Mouse (Mus musculus) kidney, embryonic 14.5 days (tissue): ENCODE data around the gene Scrn1. TPM values are rescaled to one million over a fixed set of nuclear protein-coding genes. Genes with fewer than 3 reads are reported as not detected.
A peak's percentile ranks its signal among the peaks of the same experiment; 100 is the strongest.

ENCODE experiments used
- ATAC-seq: fragments of 200-750 bp; cut with Nextera tagmentation; 2 replicates; pipeline ENCODE4 v1.8.0; 2017; ENCODE audit warnings: moderate number of reproducible peaks, mild to moderate bottlenecking, moderate TSS enrichment, moderate library complexity; ENCODE audit not compliant: low FRiP score, low TSS enrichment
- H3K27ac ChIP-seq: fragments of 300-500 bp; sonication (generic); 2 replicates; pipeline ENCODE4 v1.5.1; 2014; ENCODE audit warnings: low read depth, mild to moderate bottlenecking, low read length, moderate library complexity, mixed read lengths
- H3K27me3 ChIP-seq: fragments of 300-500 bp; sonication (generic); 2 replicates; pipeline ENCODE4 v1.6.1; 2014; ENCODE audit warnings: mild to moderate bottlenecking, low read length; ENCODE audit not compliant: control insufficient read depth, insufficient read depth
- H3K36me3 ChIP-seq: fragments of 300-500 bp; sonication (generic); 2 replicates; pipeline ENCODE4 v1.6.1; 2014; ENCODE audit warnings: low read length, mixed read lengths; ENCODE audit not compliant: control insufficient read depth, insufficient read depth
- H3K4me1 ChIP-seq: fragments of 300-500 bp; sonication (generic); 2 replicates; pipeline ENCODE4 v1.6.1; 2014; ENCODE audit warnings: low read length, mixed read lengths; ENCODE audit not compliant: control insufficient read depth, insufficient read depth
- H3K4me2 ChIP-seq: fragments of 300-500 bp; sonication (generic); replicated peaks from 2 replicates; pipeline ENCODE4 v1.6.1; 2014; ENCODE audit warnings: low read depth, mild to moderate bottlenecking, low read length
- H3K4me3 ChIP-seq: fragments of 300-500 bp; sonication (generic); 2 replicates; pipeline ENCODE4 v1.5.1; 2014; ENCODE audit warnings: mild to moderate bottlenecking, low read length
- H3K9ac ChIP-seq: fragments of 300-500 bp; sonication (generic); 2 replicates; pipeline ENCODE4 v1.6.1; 2014; ENCODE audit warnings: low read depth, mild to moderate bottlenecking, low read length, moderate library complexity
- H3K9me3 ChIP-seq: fragments of 300-500 bp; sonication (generic); 2 replicates; pipeline ENCODE4 v1.6.1; 2016; ENCODE audit warnings: low read length; ENCODE audit not compliant: control insufficient read depth
- WGBS: fragments of 180-500 bp; shearing (Covaris S2); extraction: QIAGEN DNeasy Blood & Tissue Kit; methylation state at CpG from one replicate; pipeline ENCODE4 v1.1.7; 2014; 5-methylcytosine and 5-hydroxymethylcytosine counted together
- polyA plus RNA-seq: library from polyadenylated mRNA; unstranded; fragments of >200 nt; fragmentation: Nextera tagmentation; extraction: Ambion mirVana; gene quantifications from 2 replicates; pipeline ENCODE4 v1.2.1, GENCODE M21; 2014

The Scrn1 gene
- polyA plus RNA-seq, 1 experiment from 2014 or later: 6.3 TPM

DNA sequence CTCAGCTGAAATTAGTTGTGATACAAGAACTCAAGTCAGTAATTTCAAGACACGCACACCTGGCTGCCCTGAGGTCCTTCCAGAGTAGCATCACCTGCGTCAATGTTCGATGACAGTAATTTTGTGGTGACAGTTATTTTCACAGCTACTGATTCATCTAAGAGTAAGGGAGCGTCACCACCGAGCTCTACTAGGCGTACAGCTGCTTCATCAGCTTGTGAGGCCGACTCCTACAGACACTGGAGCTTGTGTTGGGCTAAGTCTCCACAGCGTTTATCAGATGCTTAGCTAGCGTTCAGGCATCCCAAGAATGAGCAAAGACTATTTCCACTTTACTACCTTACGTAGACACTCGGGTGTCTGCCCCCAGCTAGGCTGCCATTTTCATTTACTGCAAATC is 60.0 kb downstream of the Scrn1 start:
- Histone ChIP-seq H3K27me3 (no peaks in the 10 kb centered on the region), H3K27ac (no peak overlapping the region), H3K9me3 (no peaks in the 10 kb centered on the region), H3K4me2 (no peak overlapping the region), H3K9ac (no peak overlapping the region), H3K4me3 (no peak overlapping the region), H3K36me3 (no peaks in the 10 kb centered on the region), H3K4me1 (0 out of 2 replicates have a peak, but pooled peaks cover 15% of the 10 kb centered on the region)
- no peak for ATAC-seq
- 73% methylated on average over 11 of the region's 11 CpGs for WGBS

DNA sequence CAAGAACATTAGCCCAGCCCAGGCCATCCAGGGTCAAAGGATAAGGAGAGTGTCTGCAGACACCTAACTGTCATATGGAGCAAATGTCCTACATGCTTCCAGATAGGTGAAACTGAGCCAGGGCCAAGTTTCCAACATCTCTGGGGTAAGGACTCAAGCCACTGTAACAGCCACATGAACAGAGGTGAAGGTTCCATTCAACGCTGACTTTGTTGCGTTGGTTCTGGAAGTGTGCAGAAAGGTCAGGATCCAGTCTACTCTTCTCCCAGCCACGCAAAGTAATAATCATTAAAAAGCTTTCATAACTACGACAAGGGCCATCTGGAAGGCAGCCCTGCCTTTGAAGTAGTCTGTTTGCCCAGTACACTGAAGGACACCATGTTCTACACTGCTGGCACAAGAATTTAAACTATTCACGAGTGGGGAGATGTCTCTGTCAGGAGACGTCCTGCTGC is 63.6 kb downstream of the Scrn1 start:
- no peak overlapping the region for H3K4me2 ChIP-seq
- ATAC-seq: no peak
- no peak overlapping the region for H3K4me3 ChIP-seq
- 79% methylated on average over 6 of the region's 6 CpGs for WGBS
- no peaks in the 10 kb centered on the region for H3K27me3 ChIP-seq
- H3K9me3 ChIP-seq: no peaks in the 10 kb centered on the region
- no peak overlapping the region for H3K9ac ChIP-seq
- H3K27ac ChIP-seq: no peak overlapping the region
- H3K36me3 ChIP-seq: no peaks in the 10 kb centered on the region
- 0 out of 2 replicates have a peak, but pooled peaks cover under 1% of the 10 kb centered on the region for H3K4me1 ChIP-seq

DNA sequence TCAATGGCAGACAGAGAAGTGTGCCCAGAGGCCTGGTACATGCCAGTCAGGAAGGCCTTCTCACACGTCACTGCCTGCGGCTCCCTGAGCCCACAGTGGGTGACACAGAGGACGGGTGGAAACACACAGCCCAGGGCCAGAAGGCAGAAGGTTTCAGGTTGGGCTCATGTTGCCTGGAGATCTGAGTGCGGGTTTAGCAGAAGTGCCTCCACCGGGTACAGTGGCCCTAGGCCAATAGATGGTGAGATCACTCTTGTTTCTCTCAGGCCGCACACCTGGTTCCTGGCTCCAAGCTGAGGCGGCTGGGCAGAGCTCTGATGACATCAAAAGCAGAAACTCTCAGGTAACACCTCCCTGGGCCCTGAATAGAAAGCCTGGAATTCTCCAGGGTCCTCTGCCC is 70.1 kb downstream of the Scrn1 start:
- no peak overlapping the region for H3K9ac ChIP-seq
- no peaks in the 10 kb centered on the region for H3K4me1 ChIP-seq
- H3K4me3 ChIP-seq: no peak overlapping the region
- no peak for ATAC-seq
- no peak overlapping the region for H3K4me2 ChIP-seq
- no peaks in the 10 kb centered on the region for H3K9me3 ChIP-seq
- H3K36me3 ChIP-seq: no peaks in the 10 kb centered on the region
- H3K27ac ChIP-seq: no peak overlapping the region
- no peaks in the 10 kb centered on the region for H3K27me3 ChIP-seq
- WGBS: 86% methylated on average over 7 of the region's 7 CpGs

DNA sequence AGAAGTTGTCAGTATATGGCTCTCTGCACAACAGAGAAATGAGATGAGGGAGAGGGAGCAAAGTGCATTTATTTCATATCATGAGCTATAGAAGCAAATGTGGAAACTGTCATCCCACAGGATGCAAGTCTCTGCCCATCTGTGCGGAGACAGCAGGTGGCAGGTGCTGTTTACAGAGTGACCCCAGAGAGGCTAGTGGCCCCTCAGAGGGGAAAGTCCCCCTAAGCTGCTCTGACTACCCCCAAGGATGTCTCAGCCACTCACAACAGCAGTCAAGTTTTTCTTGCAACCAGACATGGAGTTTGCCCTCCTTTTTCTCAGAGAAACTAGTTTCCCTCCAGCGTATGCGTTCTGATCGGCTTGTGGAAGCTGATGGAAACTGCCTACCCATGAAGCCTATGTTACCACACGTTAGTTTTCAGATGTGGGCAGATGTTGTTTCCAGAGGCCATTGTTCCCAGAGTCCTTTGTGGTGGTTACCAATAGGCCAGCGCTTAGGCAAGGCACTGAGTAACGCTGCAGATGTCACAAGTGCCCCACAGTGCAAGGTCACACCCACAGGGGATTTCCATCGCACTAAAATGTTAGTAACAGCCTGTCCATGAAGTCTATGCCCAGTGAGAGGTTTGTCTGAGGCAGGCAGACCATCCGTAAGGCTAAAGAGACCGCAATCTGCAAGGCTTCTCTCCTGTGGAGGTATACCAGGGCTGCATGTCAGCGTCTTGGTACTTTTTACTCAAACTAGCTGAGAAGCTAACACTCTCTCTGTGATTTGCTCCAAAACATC is 71.5 kb downstream of the Scrn1 start:
- Histone ChIP-seq H3K4me3 (no peak overlapping the region), H3K27me3 (no peaks in the 10 kb centered on the region), H3K9ac (no peak overlapping the region), H3K27ac (no peak overlapping the region), H3K4me1 (no peaks in the 10 kb centered on the region), H3K9me3 (no peaks in the 10 kb centered on the region), H3K36me3 (no peaks in the 10 kb centered on the region), H3K4me2 (no peak overlapping the region)
- no peak for ATAC-seq
- WGBS: 76% methylated on average over 11 of the region's 11 CpGs

DNA sequence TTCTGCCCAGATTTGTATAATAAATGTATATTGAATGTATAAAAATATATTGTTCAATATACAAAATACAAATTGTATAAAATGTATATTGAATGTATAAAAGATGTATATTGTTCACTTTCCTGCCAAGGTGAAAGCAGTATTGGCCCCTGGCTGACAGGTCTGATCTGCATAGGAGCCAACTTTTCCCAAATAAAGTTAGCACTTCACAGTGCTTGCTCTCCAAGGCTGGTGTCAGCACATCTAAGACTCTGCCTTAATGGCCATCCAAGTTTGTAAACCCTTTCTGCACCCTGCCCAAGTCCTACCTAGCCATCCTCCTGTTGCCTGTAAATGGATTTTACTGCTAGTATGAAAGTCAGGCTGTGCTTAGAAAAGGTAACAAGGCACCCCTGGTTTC is 72.2 kb downstream of the Scrn1 start:
- Histone ChIP-seq H3K4me1 (no peaks in the 10 kb centered on the region), H3K27ac (no peak overlapping the region), H3K9ac (no peak overlapping the region), H3K4me3 (no peak overlapping the region), H3K9me3 (no peaks in the 10 kb centered on the region), H3K4me2 (no peak overlapping the region), H3K27me3 (no peaks in the 10 kb centered on the region), H3K36me3 (no peaks in the 10 kb centered on the region)
- no peak for ATAC-seq

DNA sequence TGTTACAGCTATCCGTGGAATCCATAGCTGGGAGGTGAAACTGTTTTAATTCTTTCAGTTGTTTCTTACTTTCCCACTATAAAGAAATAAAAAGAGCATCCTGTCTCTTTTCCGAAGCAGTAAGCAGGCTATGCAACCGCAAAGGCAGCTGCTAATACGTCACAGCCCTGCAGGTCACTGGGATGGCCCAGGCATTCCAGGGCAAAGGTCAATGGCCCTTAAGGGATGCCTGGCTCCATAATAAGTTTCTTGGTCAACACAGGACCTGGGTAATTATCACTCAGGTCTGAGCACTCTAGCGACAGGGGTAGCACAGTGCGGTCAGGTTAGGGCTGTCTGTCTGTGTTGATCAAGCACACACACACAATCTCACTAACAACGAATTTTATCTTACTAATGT is 75.2 kb downstream of the Scrn1 start:
- 56% methylated on average over 7 of the region's 7 CpGs for WGBS
- no peak overlapping the region for H3K4me2 ChIP-seq
- no peak overlapping the region for H3K27ac ChIP-seq
- no peaks in the 10 kb centered on the region for H3K9me3 ChIP-seq
- H3K9ac ChIP-seq: no peak overlapping the region
- no peaks in the 10 kb centered on the region for H3K4me1 ChIP-seq
- no peaks in the 10 kb centered on the region for H3K27me3 ChIP-seq
- ATAC-seq: no peak
- no peak overlapping the region for H3K4me3 ChIP-seq
- H3K36me3 ChIP-seq: no peaks in the 10 kb centered on the region

DNA sequence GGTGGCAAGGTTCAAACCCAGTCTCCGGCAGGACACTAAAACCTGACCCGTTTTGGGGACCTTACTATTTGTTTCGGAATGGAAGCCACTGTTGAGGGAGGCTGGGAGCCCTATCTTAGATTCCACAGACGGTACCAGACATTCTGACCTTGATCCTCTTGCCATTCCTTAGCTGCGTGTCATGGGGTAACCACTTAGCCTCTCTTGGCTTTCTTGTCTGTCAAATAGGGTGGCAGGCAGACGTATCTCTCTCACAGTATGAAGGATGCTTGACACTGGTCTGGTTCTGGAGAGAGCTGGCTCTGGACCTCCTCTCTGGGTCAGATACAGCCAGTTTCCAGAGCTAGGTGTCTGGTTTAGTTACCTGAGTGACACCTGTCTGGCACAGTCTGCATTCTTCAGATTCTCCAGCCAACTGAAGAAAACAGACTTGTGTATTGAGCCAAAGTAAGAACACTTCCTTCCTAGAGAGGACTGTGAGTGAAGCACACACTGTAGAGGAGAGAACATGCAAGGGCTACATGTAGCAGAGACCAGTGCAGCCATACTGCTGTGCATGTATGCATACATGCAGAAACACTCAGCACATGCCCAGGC is 80.2 kb downstream of the Scrn1 start:
- no peaks in the 10 kb centered on the region; the same call in 1 of the 2 replicates for H3K4me1 ChIP-seq
- no peak for ATAC-seq
- H3K4me2 ChIP-seq: peak overlapping the region; percentile 56
- H3K27ac ChIP-seq: no peak overlapping the region
- H3K9ac ChIP-seq: no peak overlapping the region
- H3K27me3 ChIP-seq: peaks cover 11% of the 10 kb centered on the region
- no peaks in the 10 kb centered on the region for H3K9me3 ChIP-seq
- no peaks in the 10 kb centered on the region for H3K36me3 ChIP-seq
- peak overlapping the region; percentile 34; the same call in 1 of the 2 replicates for H3K4me3 ChIP-seq
- 27% methylated on average over 6 of the region's 6 CpGs for WGBS

DNA sequence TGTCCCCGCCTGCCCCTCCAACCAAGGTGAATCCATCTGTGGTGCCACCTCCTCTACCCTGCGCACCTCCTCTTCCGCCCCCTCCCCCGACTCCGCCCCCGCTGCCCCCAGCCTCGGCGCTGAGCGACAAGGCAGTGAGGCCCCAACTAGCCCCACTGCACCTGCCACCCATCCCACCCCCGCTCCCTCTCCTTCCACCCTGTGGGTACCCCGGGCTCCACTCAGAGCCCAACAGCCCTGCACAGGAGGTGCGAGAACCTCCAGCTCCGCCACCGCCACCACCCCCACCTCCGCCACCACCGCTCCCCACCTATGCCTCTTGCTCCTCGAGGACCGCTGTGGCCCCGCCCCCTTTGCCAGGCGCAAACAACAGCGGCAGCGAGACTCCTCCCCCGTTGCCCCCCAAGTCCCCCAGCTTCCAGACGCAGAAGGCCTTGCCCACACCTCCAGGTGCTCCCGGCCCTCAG is 80.8 kb downstream of the Scrn1 start:
- Histone ChIP-seq H3K27ac (no peak overlapping the region), H3K4me1 (no peaks in the 10 kb centered on the region; the same call in 1 of the 2 replicates), H3K36me3 (no peaks in the 10 kb centered on the region), H3K27me3 (peaks cover 11% of the 10 kb centered on the region), H3K4me3 (peak overlapping the region; percentile 34), H3K4me2 (peak overlapping the region; percentile 56), H3K9ac (peak overlapping the region; percentile 37; the same call in 1 of the 2 replicates), H3K9me3 (no peaks in the 10 kb centered on the region)
- peak; percentile 54; the same call in 1 of the 2 replicates for ATAC-seq
- WGBS: 8% methylated on average over 24 of the region's 25 CpGs

DNA sequence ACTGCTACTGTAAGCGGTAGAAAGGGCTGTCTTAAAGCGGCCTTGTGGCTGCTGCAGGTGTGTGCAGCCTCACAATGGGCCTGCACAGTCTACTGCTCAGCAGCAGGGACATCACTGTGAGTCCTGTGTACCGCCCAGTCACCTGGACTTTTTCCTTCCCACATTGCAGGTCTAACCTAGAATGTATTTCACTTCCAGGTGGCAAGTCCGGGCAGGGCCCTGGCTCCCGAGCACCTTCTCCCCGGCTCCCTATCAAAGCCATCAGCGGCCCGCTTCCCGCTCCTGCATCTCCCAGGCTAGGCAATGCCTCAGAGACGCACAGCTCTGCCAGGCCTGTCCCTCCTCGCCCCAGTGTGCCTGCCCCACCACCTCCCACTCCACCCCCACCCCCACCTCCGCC is 81.3 kb downstream of the Scrn1 start:
- Histone ChIP-seq H3K9me3 (no peaks in the 10 kb centered on the region), H3K9ac (peak overlapping the region; percentile 37; the same call in 1 of the 2 replicates), H3K27me3 (peaks cover 11% of the 10 kb centered on the region), H3K36me3 (no peaks in the 10 kb centered on the region), H3K27ac (no peak overlapping the region), H3K4me2 (peak overlapping the region; percentile 56), H3K4me1 (no peaks in the 10 kb centered on the region; the same call in 1 of the 2 replicates), H3K4me3 (peak overlapping the region; percentile 34)
- WGBS: 11% methylated on average over 10 of the region's 12 CpGs
- ATAC-seq: peak; percentile 71; the same call in 1 of the 2 replicates
